Mouse (Mus musculus) kidney, adult 2 months (tissue): ENCODE results near the gene Fam83b.

Source experiments
- CTCF ChIP-seq: fragments of 200-500 bp; conservative IDR thresholded peaks from 2 replicates; pipeline ENCODE4 v1.5.1; 2011; ENCODE audit warnings: low read depth, mild to moderate bottlenecking, control low read depth, low read length, moderate library complexity, mixed read lengths; ENCODE audit not compliant: insufficient read depth, insufficient read length
- POLR2A ChIP-seq: fragments of 200-500 bp; IDR thresholded peaks from one replicate; pipeline ENCODE4 v1.6.1; 2011; ENCODE audit warnings: low read depth, low read length, control low read depth

DNA sequence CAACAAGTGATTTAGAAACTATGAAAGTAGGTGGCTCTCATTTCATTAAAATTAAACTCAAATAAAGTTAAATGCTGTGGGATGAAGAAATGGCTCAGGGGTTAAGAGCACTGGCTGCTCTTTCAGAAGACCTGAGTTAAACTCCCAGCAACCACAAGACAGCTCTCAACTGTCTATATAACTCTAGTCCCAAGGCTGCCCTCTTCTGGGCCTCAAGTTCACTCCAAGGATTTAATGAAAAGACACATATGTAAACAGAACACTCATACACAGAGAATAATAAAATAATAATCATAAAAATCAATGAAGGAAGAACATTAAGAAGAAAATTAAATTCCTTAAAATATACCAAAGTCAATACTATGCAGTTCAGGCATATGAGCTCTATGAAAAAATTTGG lies 105.4 kb downstream of the Fam83b start:
- TF ChIP-seq POLR2A: no peak
- TF ChIP-seq CTCF: no peak
